Mouse (Mus musculus) effector memory CD4-positive, alpha-beta T cell, adult 5 months (primary cell): ENCODE data around the gene Ifna9. TPM values are rescaled to one million over a fixed set of nuclear protein-coding genes. Genes with fewer than 3 reads are reported as not detected.

ENCODE experiments used
- polyA plus RNA-seq: library from polyadenylated mRNA; unstranded; fragments of 100-300 nt; shearing (Covaris generic); gene quantifications from one replicate; pipeline ENCODE4 v1.2.1, GENCODE M21; 2017

The Ifna9 gene
- not detected for polyA plus RNA-seq

DNA sequence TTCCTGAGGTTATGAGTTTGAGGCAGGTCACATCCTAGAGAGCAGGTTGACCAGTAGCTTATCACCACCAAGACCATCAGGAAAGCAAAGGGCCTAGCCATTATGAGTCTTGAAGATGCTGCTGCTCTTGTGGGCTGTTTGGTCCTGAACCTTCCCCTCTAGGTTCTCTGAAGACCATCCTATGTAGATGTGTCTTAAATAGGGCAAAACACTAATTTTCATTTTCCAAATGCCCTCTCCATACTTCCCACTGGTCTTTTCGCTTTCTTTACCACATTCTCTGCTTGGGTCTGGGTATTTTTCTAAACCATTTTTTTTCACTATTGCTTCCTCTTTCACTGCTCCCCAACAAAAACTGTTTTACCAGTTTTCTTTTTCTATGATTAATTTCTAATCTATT lies at the start of gene Ifna9:
TSS of gene Ifna9 (minus strand) at position 101 of the 400 bp plus-strand sequence.

DNA sequence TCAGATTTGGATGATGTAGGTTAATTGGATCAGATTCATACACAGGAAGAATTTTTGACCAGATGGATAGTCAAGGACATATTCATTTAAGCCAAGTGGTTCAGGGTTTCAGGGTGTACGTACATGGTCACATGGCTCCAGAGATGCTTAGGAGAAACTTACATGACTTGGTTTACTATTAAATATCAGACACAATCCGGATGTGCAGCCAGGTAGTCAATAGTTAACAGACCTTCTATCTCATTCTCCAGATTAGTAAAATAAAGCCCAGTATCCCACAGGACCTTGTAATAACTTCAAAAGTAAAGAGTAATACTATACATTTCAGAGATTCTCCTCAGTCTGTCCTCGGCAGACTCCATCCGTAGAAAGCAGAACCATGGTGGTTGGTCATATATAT lies 42.1 kb upstream of the Ifna9 start, which contains the start of gene C87499:
TSS of gene C87499 (minus strand) at position 101 of the 400 bp plus-strand sequence.

DNA sequence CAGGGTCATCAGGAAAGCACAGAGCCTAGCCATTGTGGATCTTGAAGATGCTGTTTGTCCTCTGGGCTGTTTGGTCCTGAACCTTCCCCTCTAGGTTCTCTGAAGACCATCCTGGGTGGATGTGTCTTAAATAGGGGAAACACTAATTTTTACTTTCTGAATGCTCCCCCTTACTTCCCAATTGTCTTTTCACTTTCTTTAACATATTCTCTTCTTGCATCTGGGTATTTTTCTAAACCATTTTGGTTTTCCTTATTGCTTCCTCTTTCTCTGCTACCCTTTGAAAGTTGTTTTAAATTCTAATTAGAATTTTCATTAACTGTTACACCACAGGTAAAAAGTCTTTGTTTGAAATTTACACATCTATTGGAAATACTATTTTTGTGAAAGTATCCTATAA lies 11.1 kb upstream of the Ifna9 start, which contains the start of gene Ifna12:
TSS of gene Ifna12 (minus strand) at position 101 of the 400 bp plus-strand sequence.

DNA sequence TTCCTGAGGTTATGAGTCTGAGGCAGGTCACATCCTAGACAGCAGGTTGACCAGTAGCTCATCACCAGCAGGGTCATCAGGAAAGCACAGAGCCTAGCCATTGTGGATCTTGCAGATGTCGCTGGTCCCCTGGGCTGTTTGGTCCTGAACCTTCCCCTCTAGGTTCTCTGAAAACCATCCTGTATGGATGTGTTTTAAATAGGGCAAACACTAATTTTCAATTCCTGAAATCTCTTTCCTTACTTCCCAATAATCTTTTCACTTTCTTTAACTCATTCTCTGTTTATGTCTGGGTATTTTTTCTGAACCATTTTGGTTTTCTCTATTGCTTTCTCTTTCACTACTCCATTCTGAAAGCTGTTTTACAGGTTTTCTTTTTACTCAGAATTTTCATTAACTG lies 20.5 kb downstream of the Ifna9 start, which contains the start of gene Ifna14:
TSS of gene Ifna14 (minus strand) at position 101 of the 400 bp plus-strand sequence.

DNA sequence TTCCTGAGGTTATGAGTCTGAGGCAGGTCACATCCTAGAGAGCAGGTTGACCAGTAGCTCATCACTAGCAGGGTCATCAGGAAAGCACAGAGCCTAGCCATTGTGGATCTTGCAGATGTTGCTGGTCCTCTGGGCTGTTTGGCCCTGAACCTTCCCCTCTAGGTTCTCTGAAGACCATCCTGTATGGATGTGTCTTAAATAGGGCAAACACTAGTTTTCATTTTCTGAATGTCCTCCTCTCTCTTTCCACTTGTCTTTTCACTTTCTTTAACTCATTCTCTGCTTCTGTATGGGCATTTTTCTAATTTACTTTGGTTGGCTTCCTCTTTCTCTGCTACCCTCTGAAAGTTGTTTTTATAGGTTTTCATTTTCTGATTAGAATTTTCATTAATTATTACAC lies 34.0 kb downstream of the Ifna9 start, which contains the start of gene Ifna15:
TSS of gene Ifna15 (minus strand) at position 101 of the 400 bp plus-strand sequence.

Other genes starting within 250 kb of the Ifna9 start
- gene Hacd4, start 153.5 kb downstream of the Ifna9 start, polyA plus RNA-seq, result 0.17 TPM
- gene Ifnb1, start 69.6 kb downstream of the Ifna9 start, polyA plus RNA-seq, result 0.69 TPM
- not detected for gene Ifna15, start 34.1 kb downstream of the Ifna9 start, polyA plus RNA-seq
- not detected for gene Ifna14, start 20.6 kb downstream of the Ifna9 start, polyA plus RNA-seq
- gene Ifna12, start 11.0 kb upstream of the Ifna9 start, polyA plus RNA-seq, result not detected
- gene C87499, start 42.0 kb upstream of the Ifna9 start, polyA plus RNA-seq, result not detected
- gene Ifna13, start 52.1 kb upstream of the Ifna9 start, polyA plus RNA-seq, result not detected
- gene Ifna16, start 84.5 kb upstream of the Ifna9 start, polyA plus RNA-seq, result not detected
- gene Ifna2, start 91.5 kb upstream of the Ifna9 start, polyA plus RNA-seq, result not detected
- not detected for gene Ifnab, start 99.0 kb upstream of the Ifna9 start, polyA plus RNA-seq
- 0.66 TPM for gene Gm26566, start 129.4 kb upstream of the Ifna9 start, polyA plus RNA-seq
- 19.4 TPM for gene Klhl9, start 130.1 kb upstream of the Ifna9 start, polyA plus RNA-seq
- gene Gm13271, start 162.5 kb upstream of the Ifna9 start, polyA plus RNA-seq, result not detected
- gene Gm13283, start 167.7 kb upstream of the Ifna9 start, polyA plus RNA-seq, result not detected
- gene Gm13290, start 181.4 kb upstream of the Ifna9 start, polyA plus RNA-seq, result not detected
- not detected for gene Gm13289, start 184.5 kb upstream of the Ifna9 start, polyA plus RNA-seq
- not detected for gene Gm13272, start 187.5 kb upstream of the Ifna9 start, polyA plus RNA-seq
- not detected for gene Ifnz, start 189.7 kb upstream of the Ifna9 start, polyA plus RNA-seq
- gene Gm13276, start 193.3 kb upstream of the Ifna9 start, polyA plus RNA-seq, result not detected
- not detected for gene Gm13277, start 196.2 kb upstream of the Ifna9 start, polyA plus RNA-seq
- gene Gm13278, start 199.2 kb upstream of the Ifna9 start, polyA plus RNA-seq, result not detected
- not detected for gene Gm13275, start 202.1 kb upstream of the Ifna9 start, polyA plus RNA-seq
- not detected for gene Gm13279, start 205.0 kb upstream of the Ifna9 start, polyA plus RNA-seq
- gene Gm13285, start 207.3 kb upstream of the Ifna9 start, polyA plus RNA-seq, result 0.65 TPM
- not detected for gene Gm13287, start 210.9 kb upstream of the Ifna9 start, polyA plus RNA-seq
- 0.32 TPM for gene Gm13288, start 213.1 kb upstream of the Ifna9 start, polyA plus RNA-seq
- not detected for gene Ifna7, start 223.8 kb upstream of the Ifna9 start, polyA plus RNA-seq
- not detected for gene Ifna11, start 227.6 kb upstream of the Ifna9 start, polyA plus RNA-seq
- gene Ifna6, start 235.0 kb upstream of the Ifna9 start, polyA plus RNA-seq, result not detected
- gene Ifna5, start 243.1 kb upstream of the Ifna9 start, polyA plus RNA-seq, result not detected
- not detected for gene Ifna4, start 249.5 kb upstream of the Ifna9 start, polyA plus RNA-seq